Mouse (Mus musculus): ENCODE results near the gene Notch1. TPM values are rescaled to one million over a fixed set of nuclear protein-coding genes. Genes with fewer than 3 reads are reported as not detected.

Notch1 gene
- polyA plus RNA-seq, 1 experiment from 2014 or later, result 2.8 TPM

DNA sequence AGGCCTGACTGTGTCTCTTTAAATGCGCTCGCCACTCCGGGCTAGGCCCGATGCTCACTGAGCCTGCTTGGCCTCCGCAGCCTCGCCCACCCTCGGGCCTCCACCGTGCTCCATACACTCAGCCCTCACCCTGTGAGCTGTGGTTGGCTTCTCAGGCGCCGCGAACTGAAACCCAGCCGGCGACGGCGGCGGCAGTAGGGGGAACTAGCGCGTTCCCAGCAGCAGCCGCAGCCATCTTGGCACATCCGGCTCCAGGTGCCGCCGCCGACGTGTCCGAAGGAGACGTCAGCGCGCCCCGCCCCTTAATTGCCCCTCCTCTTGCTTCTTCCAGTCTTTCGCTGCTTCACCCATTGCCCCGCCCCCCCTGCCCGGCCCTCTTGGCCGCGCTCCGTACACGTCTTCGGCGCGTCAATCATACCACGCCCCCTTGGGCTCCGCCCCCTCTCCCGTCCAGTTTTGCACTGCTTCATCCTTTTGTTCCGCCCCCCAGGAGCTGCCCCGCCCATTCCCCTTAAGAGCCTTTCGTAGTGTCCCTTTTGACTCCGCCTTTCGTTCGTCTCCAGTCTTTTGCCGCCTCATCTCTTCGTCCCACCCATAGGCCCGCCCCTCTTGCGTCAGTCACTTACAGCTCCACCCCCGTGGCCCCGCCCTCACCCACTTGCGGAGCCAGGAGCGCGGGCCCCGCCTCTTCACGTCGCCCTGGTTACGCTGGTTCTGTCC, 71.4 kb downstream of the Notch1 start, which contains the start of gene Sec16a:
Gene Sec16a (minus strand): TSS at position 271 of the 720 bp plus-strand sequence.
- peak within 1 kb of the TSS; percentile 99 for H3K4me2 ChIP-seq
- no peaks in the 10 kb centered on the region for H3K27me3 ChIP-seq
- H3K4me1 ChIP-seq (replicated peaks), result peaks cover 47% of the 10 kb centered on the region
- peaks cover 18% of the 10 kb centered on the region for H3K36me3 ChIP-seq (replicated peaks)
- WGBS (ENCODE audit: insufficient replicate concordance), result under 1% methylated on average over 61 of the region's 61 CpGs
- H3K27ac ChIP-seq (replicated peaks), result peak within 1 kb of the TSS; percentile 90
- H3K4me3 ChIP-seq (replicated peaks), result peak within 1 kb of the TSS; percentile 93
- H3K9ac ChIP-seq, result peak within 1 kb of the TSS; percentile 90
- ATAC-seq (ENCODE audit: insufficient read depth), result peak; percentile 89
- no peaks in the 10 kb centered on the region for H3K9me3 ChIP-seq (replicated peaks)

GRCm38 (mm10) chr2:26444368-26444767, 72.1 kb downstream of the Notch1 start:
- no peak for ATAC-seq (ENCODE audit: insufficient read depth)

GRCm38 (mm10) chr2:26443876-26444275, 72.6 kb downstream of the Notch1 start:
- 10% methylated on average over 3 of the region's 3 CpGs for WGBS (ENCODE audit: insufficient replicate concordance)
- peak overlapping the region; percentile 93 for H3K4me3 ChIP-seq (replicated peaks)
- H3K27ac ChIP-seq (replicated peaks), result no peak overlapping the region
- peaks cover 28% of the 10 kb centered on the region for H3K36me3 ChIP-seq (replicated peaks)
- peaks cover 54% of the 10 kb centered on the region for H3K4me1 ChIP-seq (replicated peaks)
- H3K27me3 ChIP-seq, result no peaks in the 10 kb centered on the region
- no peaks in the 10 kb centered on the region for H3K9me3 ChIP-seq (replicated peaks)
- H3K9ac ChIP-seq, result peak overlapping the region; percentile 90
- peak overlapping the region; percentile 99 for H3K4me2 ChIP-seq
- ATAC-seq (ENCODE audit: insufficient read depth), result no peak

More at GRCm38 (mm10) chr2:26444368-26444767, 72.1 kb downstream of the Notch1 start:
- H3K4me3 ChIP-seq (replicated peaks), result peak overlapping the region; percentile 93
- no peaks in the 10 kb centered on the region for H3K27me3 ChIP-seq
- no peaks in the 10 kb centered on the region for H3K9me3 ChIP-seq (replicated peaks)
- H3K4me1 ChIP-seq (replicated peaks), result peaks cover 52% of the 10 kb centered on the region
- WGBS (ENCODE audit: insufficient replicate concordance), result 2% methylated on average over 15 of the region's 15 CpGs
- peaks cover 25% of the 10 kb centered on the region for H3K36me3 ChIP-seq (replicated peaks)
- peak overlapping the region; percentile 90 for H3K9ac ChIP-seq
- H3K4me2 ChIP-seq, result peak overlapping the region; percentile 99
- peak overlapping the region; percentile 85 for H3K27ac ChIP-seq (replicated peaks)

DNA sequence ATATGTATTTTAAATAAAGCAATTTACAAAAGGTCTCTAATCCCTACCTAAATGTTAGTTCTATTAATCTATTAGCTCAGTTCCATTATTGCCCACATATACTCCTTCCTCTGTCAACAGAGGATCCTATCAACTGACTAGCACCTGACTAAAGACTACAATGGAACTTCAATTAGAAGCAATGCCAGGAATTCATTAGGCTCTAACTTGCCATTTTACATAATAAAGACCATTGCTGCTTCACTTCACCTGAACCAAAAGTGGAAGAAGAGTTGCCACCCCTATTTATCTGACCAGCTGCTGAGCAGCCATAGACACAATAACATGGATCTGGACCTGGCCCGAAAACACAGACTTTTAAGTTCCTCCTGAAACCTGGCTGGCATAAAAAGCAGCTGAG, 73.6 kb downstream of the Notch1 start:
- WGBS (ENCODE audit: insufficient replicate concordance), result 80% methylated on average over 1 of the region's 1 CpGs
- H3K9ac ChIP-seq, result no peak overlapping the region
- H3K27me3 ChIP-seq, result no peaks in the 10 kb centered on the region
- no peak overlapping the region for H3K27ac ChIP-seq (replicated peaks)
- H3K4me1 ChIP-seq (replicated peaks), result peaks cover 59% of the 10 kb centered on the region
- ATAC-seq (ENCODE audit: insufficient read depth), result no peak
- H3K4me2 ChIP-seq, result peak overlapping the region; percentile 99; the same call in 1 of the 2 replicates
- H3K4me3 ChIP-seq (replicated peaks), result 0 out of 2 replicates have a peak overlapping the region, but pooled peaks have one; percentile 93
- H3K9me3 ChIP-seq (replicated peaks), result no peaks in the 10 kb centered on the region
- H3K36me3 ChIP-seq (replicated peaks), result peaks cover 36% of the 10 kb centered on the region

DNA sequence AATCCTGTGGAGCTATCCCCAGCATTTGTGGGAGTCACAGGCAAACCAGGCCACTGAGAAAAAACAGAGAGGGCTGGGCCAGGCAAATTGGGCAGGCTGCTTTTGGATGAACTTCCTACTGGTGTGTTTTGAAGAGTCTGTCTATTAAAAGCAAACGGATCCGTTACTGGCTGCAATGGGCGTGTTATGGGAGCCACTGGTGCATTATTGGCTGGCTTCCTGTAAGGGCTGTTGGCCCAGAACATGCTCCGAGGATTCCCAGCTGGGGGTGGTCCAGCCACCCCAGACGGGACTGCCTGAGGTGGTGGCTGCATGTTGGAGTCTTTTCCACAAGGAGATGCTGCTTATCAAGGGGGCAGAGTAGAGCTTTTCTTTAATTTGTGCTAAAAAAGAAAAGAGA, 74.8 kb downstream of the Notch1 start:
- Histone ChIP-seq H3K4me3 (replicated peaks) (no peak overlapping the region), H3K27ac (replicated peaks) (no peak overlapping the region), H3K9ac (no peak overlapping the region), H3K4me1 (replicated peaks) (peaks cover 54% of the 10 kb centered on the region), H3K27me3 (no peaks in the 10 kb centered on the region), H3K9me3 (replicated peaks) (no peaks in the 10 kb centered on the region), H3K4me2 (no peak overlapping the region), H3K36me3 (replicated peaks) (peaks cover 42% of the 10 kb centered on the region)
- no peak for ATAC-seq (ENCODE audit: insufficient read depth)
- WGBS (ENCODE audit: insufficient replicate concordance), result 64% methylated on average over 5 of the region's 5 CpGs

GRCm38 (mm10) chr2:26441261-26441660, 75.2 kb downstream of the Notch1 start:
- H3K4me1 ChIP-seq (replicated peaks), result peaks cover 51% of the 10 kb centered on the region
- no peak overlapping the region for H3K27ac ChIP-seq (replicated peaks)
- peaks cover 42% of the 10 kb centered on the region for H3K36me3 ChIP-seq (replicated peaks)
- H3K27me3 ChIP-seq, result no peaks in the 10 kb centered on the region
- no peak overlapping the region for H3K9ac ChIP-seq
- no peak overlapping the region for H3K4me2 ChIP-seq
- H3K9me3 ChIP-seq (replicated peaks), result no peaks in the 10 kb centered on the region
- no peak for ATAC-seq (ENCODE audit: insufficient read depth)
- WGBS (ENCODE audit: insufficient replicate concordance), result 92% methylated on average over 4 of the region's 4 CpGs
- no peak overlapping the region for H3K4me3 ChIP-seq (replicated peaks)

- no peak overlapping the region for H3K27ac ChIP-seq (replicated peaks)
- no peaks in the 10 kb centered on the region for H3K27me3 ChIP-seq
- WGBS (ENCODE audit: insufficient replicate concordance), result 68% methylated on average over 6 of the region's 6 CpGs
- no peak overlapping the region for H3K4me3 ChIP-seq (replicated peaks)
- H3K36me3 ChIP-seq (replicated peaks), result peaks cover 57% of the 10 kb centered on the region
- H3K9me3 ChIP-seq (replicated peaks), result no peaks in the 10 kb centered on the region
- no peak overlapping the region for H3K9ac ChIP-seq
- H3K4me1 ChIP-seq (replicated peaks), result peaks cover 54% of the 10 kb centered on the region
- no peak for ATAC-seq (ENCODE audit: insufficient read depth)
- no peak overlapping the region for H3K4me2 ChIP-seq
Observed at GRCm38 (mm10) chr2:26439671-26440070, 76.8 kb downstream of the Notch1 start.

GRCm38 (mm10) chr2:26438373-26438772, 78.1 kb downstream of the Notch1 start:
- Histone ChIP-seq H3K27me3 (no peaks in the 10 kb centered on the region), H3K9ac (no peak overlapping the region), H3K27ac (replicated peaks) (no peak overlapping the region), H3K9me3 (replicated peaks) (no peaks in the 10 kb centered on the region), H3K4me2 (no peak overlapping the region), H3K4me3 (replicated peaks) (no peak overlapping the region), H3K36me3 (replicated peaks) (peaks cover 70% of the 10 kb centered on the region), H3K4me1 (replicated peaks) (peaks cover 47% of the 10 kb centered on the region)
- ATAC-seq (ENCODE audit: insufficient read depth), result no peak
- 85% methylated on average over 7 of the region's 7 CpGs for WGBS (ENCODE audit: insufficient replicate concordance)

DNA sequence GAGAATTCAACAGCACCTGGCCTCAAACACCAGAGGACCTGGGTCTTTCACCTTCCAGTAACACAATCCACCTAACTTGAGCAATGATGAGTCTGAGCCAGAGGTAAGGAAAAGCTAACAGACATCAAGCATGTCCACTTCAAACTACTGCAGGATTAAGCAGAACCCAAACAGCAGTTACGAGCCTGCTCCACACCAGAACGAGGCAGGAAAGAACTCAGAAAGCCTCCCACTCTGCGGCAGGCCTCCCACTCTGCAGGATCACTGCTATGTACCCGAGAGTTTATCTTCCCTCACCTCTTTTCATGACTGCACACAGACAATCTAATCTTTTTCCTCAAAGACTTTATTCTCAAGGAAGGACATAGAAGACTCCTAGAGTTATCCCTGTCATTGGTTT, 79.2 kb downstream of the Notch1 start:
- H3K4me2 ChIP-seq, result no peak overlapping the region
- H3K36me3 ChIP-seq (replicated peaks), result peaks cover 82% of the 10 kb centered on the region
- H3K27ac ChIP-seq (replicated peaks), result no peak overlapping the region
- peaks cover 41% of the 10 kb centered on the region for H3K4me1 ChIP-seq (replicated peaks)
- H3K9ac ChIP-seq, result no peak overlapping the region
- WGBS (ENCODE audit: insufficient replicate concordance), result 66% methylated on average over 4 of the region's 4 CpGs
- no peaks in the 10 kb centered on the region for H3K9me3 ChIP-seq (replicated peaks)
- H3K4me3 ChIP-seq (replicated peaks), result no peak overlapping the region
- ATAC-seq (ENCODE audit: insufficient read depth), result no peak
- H3K27me3 ChIP-seq, result no peaks in the 10 kb centered on the region

- Histone ChIP-seq H3K36me3 (replicated peaks) (peaks cover 83% of the 10 kb centered on the region), H3K27me3 (no peaks in the 10 kb centered on the region), H3K4me1 (replicated peaks) (peaks cover 41% of the 10 kb centered on the region), H3K4me2 (peak overlapping the region; percentile 21; the same call in 1 of the 2 replicates), H3K4me3 (replicated peaks) (no peak overlapping the region), H3K27ac (replicated peaks) (peak overlapping the region; percentile 58), H3K9ac (no peak overlapping the region), H3K9me3 (replicated peaks) (no peaks in the 10 kb centered on the region)
- ATAC-seq (ENCODE audit: insufficient read depth), result peak; percentile 69
- WGBS (ENCODE audit: insufficient replicate concordance), result 69% methylated on average over 7 of the region's 7 CpGs
Observed at GRCm38 (mm10) chr2:26434791-26435572, 81.5 kb downstream of the Notch1 start.

DNA sequence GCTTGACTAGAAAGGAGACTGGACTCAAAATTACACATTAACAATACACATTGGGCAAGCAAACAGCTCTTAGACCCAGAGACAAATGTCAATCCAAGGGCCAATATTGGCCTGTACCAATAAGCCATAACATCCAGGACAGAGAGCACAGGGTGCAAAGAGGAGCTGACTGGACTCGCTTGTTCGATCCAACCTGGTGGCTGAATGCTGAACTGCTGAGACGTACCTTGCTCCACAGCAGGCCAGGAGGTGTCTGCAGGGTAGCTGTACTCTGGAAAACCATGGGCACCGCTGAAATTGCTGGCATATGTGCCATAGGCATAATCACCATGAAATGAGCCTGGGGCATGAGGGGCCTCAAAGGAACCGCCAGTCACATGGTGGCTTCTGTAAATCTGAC, 86.6 kb downstream of the Notch1 start:
- WGBS (ENCODE audit: insufficient replicate concordance), result 73% methylated on average over 5 of the region's 5 CpGs
- Histone ChIP-seq H3K4me3 (replicated peaks) (no peak overlapping the region), H3K27me3 (no peaks in the 10 kb centered on the region), H3K27ac (replicated peaks) (no peak overlapping the region), H3K9ac (no peak overlapping the region), H3K9me3 (replicated peaks) (no peaks in the 10 kb centered on the region), H3K4me2 (no peak overlapping the region), H3K4me1 (replicated peaks) (peaks cover 8% of the 10 kb centered on the region; the same call in 1 of the 2 replicates), H3K36me3 (replicated peaks) (peaks cover 97% of the 10 kb centered on the region)
- ATAC-seq (ENCODE audit: insufficient read depth), result no peak
